Mouse (Mus musculus) testis, adult 2 months (tissue): Measurements from ENCODE around the gene Atg13.

Experiments used
- CTCF ChIP-seq: fragments of 200-500 bp; IDR thresholded peaks from 2 replicates; pipeline ENCODE4 v1.5.1; 2012; ENCODE audit warnings: low read depth, mild to moderate bottlenecking, inconsistent platforms, low read length, moderate library complexity; ENCODE audit not compliant: control insufficient read depth, insufficient read depth, insufficient replicate concordance
- POLR2A ChIP-seq: fragments of 200-500 bp; IDR thresholded peaks from 2 replicates; pipeline ENCODE4 v1.6.1; 2012; ENCODE audit warnings: low read depth, mild to moderate bottlenecking, inconsistent platforms, low read length, moderate library complexity; ENCODE audit not compliant: control insufficient read depth

DNA sequence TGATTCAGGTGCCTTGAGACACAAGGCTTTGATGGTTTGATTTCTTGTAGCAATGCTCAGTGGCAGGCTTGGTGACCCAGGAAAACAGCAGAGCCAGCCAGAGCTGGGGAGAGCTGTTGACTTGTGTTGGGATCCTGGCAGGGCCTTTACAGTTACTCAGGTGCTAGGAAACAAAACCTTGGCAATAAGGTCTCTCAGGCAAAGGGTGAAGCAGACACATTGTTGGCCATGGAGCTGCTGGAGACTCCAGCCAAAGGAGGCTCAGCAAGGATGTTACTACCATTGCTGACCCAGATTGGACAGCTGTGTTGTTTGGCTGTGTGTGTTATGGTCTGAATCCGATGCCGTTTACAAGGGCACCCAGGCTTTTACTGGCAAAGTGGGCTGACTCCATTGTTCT, 36.8 kb downstream of the Atg13 start:
- TF ChIP-seq CTCF (no peak), POLR2A (no peak)
